Mouse (Mus musculus): ENCODE data around the gene Nanos1. TPM values are rescaled to one million over a fixed set of nuclear protein-coding genes. Genes with fewer than 3 reads are reported as not detected.

Gene Nanos1
- polyA plus RNA-seq, 1 experiment: 0.13 TPM

GRCm38 (mm10) chr19:60731966-60732365 is 23.8 kb upstream of the Nanos1 start:
- Histone ChIP-seq H3K4me1 (ENCODE audit: control insufficient read depth, insufficient read depth, low read length) (no peaks in the 10 kb centered on the region), H3K36me3 (ENCODE audit: control insufficient read depth, insufficient read depth, low read length) (no peaks in the 10 kb centered on the region), H3K27me3 (replicated peaks; ENCODE audit: control insufficient read depth, insufficient read depth, low read length) (no peaks in the 10 kb centered on the region; the same call in 1 of the 2 replicates), H3K4me3 (ENCODE audit: insufficient read depth, low read depth, low read length) (no peak overlapping the region), H3K27ac (ENCODE audit: insufficient read depth, low read depth, low read length) (no peak overlapping the region)
- no peak for DNase-seq
- WGBS: 70% methylated on average over 1 of the region's 1 CpGs
- TF ChIP-seq CTCF (conservative IDR thresholded peaks at IDR 0.05; ENCODE audit: insufficient read depth, insufficient read length, low read depth, low read length) (no peak), POLR2A (IDR thresholded peaks at IDR 0.05; ENCODE audit: low read depth, low read length) (no peak)

- DNase-seq: no peak
- Histone ChIP-seq H3K4me1 (ENCODE audit: control insufficient read depth, insufficient read depth, low read length) (no peaks in the 10 kb centered on the region), H3K4me3 (ENCODE audit: insufficient read depth, low read depth, low read length) (no peak overlapping the region), H3K36me3 (ENCODE audit: control insufficient read depth, insufficient read depth, low read length) (no peaks in the 10 kb centered on the region), H3K27me3 (replicated peaks; ENCODE audit: control insufficient read depth, insufficient read depth, low read length) (no peaks in the 10 kb centered on the region), H3K27ac (ENCODE audit: insufficient read depth, low read depth, low read length) (no peak overlapping the region)
- TF ChIP-seq POLR2A (IDR thresholded peaks at IDR 0.05; ENCODE audit: low read depth, low read length) (no peak), CTCF (conservative IDR thresholded peaks at IDR 0.05; ENCODE audit: insufficient read depth, insufficient read length, low read depth, low read length) (no peak)
- 75% methylated on average over 1 of the region's 1 CpGs for WGBS
Measured at GRCm38 (mm10) chr19:60740560-60740959, 15.2 kb upstream of the Nanos1 start.

GRCm38 (mm10) chr19:60743767-60744547 is 11.8 kb upstream of the Nanos1 start:
- no peak overlapping the region for H3K4me3 ChIP-seq (ENCODE audit: insufficient read depth, low read depth, low read length)
- no peak for TF ChIP-seq POLR2A (IDR thresholded peaks at IDR 0.05; ENCODE audit: low read depth, low read length)
- no peak for TF ChIP-seq CTCF (conservative IDR thresholded peaks at IDR 0.05; ENCODE audit: insufficient read depth, insufficient read length, low read depth, low read length)
- H3K36me3 ChIP-seq (ENCODE audit: control insufficient read depth, insufficient read depth, low read length): no peaks in the 10 kb centered on the region
- H3K4me1 ChIP-seq (ENCODE audit: control insufficient read depth, insufficient read depth, low read length): no peaks in the 10 kb centered on the region
- 74% methylated on average over 5 of the region's 5 CpGs for WGBS
- no peak overlapping the region for H3K27ac ChIP-seq (ENCODE audit: insufficient read depth, low read depth, low read length)
- DNase-seq: no peak
- no peaks in the 10 kb centered on the region for H3K27me3 ChIP-seq (replicated peaks; ENCODE audit: control insufficient read depth, insufficient read depth, low read length)

- H3K27me3 ChIP-seq (replicated peaks; ENCODE audit: control insufficient read depth, insufficient read depth, low read length): no peaks in the 10 kb centered on the region
- no peak overlapping the region for H3K4me3 ChIP-seq (ENCODE audit: insufficient read depth, low read depth, low read length)
- WGBS: 44% methylated on average over 1 of the region's 1 CpGs
- H3K4me1 ChIP-seq (ENCODE audit: control insufficient read depth, insufficient read depth, low read length): no peaks in the 10 kb centered on the region
- no peak for TF ChIP-seq CTCF (conservative IDR thresholded peaks at IDR 0.05; ENCODE audit: insufficient read depth, insufficient read length, low read depth, low read length)
- TF ChIP-seq POLR2A (IDR thresholded peaks at IDR 0.05; ENCODE audit: low read depth, low read length): no peak
- no peak for DNase-seq
- H3K27ac ChIP-seq (ENCODE audit: insufficient read depth, low read depth, low read length): no peak overlapping the region
- no peaks in the 10 kb centered on the region for H3K36me3 ChIP-seq (ENCODE audit: control insufficient read depth, insufficient read depth, low read length)
Measured at GRCm38 (mm10) chr19:60747801-60748200, 8.0 kb upstream of the Nanos1 start.

- Histone ChIP-seq H3K27me3 (replicated peaks; ENCODE audit: control insufficient read depth, insufficient read depth, low read length) (no peaks in the 10 kb centered on the region), H3K36me3 (ENCODE audit: control insufficient read depth, insufficient read depth, low read length) (no peaks in the 10 kb centered on the region), H3K27ac (ENCODE audit: insufficient read depth, low read depth, low read length) (no peak overlapping the region), H3K4me3 (ENCODE audit: insufficient read depth, low read depth, low read length) (peak overlapping the region; percentile 62), H3K4me1 (ENCODE audit: control insufficient read depth, insufficient read depth, low read length) (0 out of 2 replicates have a peak, but pooled peaks cover 3% of the 10 kb centered on the region)
- no peak for TF ChIP-seq POLR2A (IDR thresholded peaks at IDR 0.05; ENCODE audit: low read depth, low read length)
- no peak for TF ChIP-seq CTCF (conservative IDR thresholded peaks at IDR 0.05; ENCODE audit: insufficient read depth, insufficient read length, low read depth, low read length)
- peak; percentile 58 for DNase-seq
- WGBS: under 1% methylated on average over 107 of the region's 115 CpGs
Measured at GRCm38 (mm10) chr19:60756192-60757098, 658 bp downstream of the Nanos1 start.

GRCm38 (mm10) chr19:60757099-60757785 is 1.5 kb downstream of the Nanos1 start:
- WGBS: 12% methylated on average over 25 of the region's 25 CpGs
- Histone ChIP-seq H3K4me1 (ENCODE audit: control insufficient read depth, insufficient read depth, low read length) (0 out of 2 replicates have a peak, but pooled peaks cover 3% of the 10 kb centered on the region), H3K27me3 (replicated peaks; ENCODE audit: control insufficient read depth, insufficient read depth, low read length) (no peaks in the 10 kb centered on the region), H3K4me3 (ENCODE audit: insufficient read depth, low read depth, low read length) (peak overlapping the region; percentile 62), H3K27ac (ENCODE audit: insufficient read depth, low read depth, low read length) (no peak overlapping the region), H3K36me3 (ENCODE audit: control insufficient read depth, insufficient read depth, low read length) (peaks cover 3% of the 10 kb centered on the region; the same call in 1 of the 2 replicates)
- TF ChIP-seq CTCF (conservative IDR thresholded peaks at IDR 0.05; ENCODE audit: insufficient read depth, insufficient read length, low read depth, low read length): no peak
- no peak for TF ChIP-seq POLR2A (IDR thresholded peaks at IDR 0.05; ENCODE audit: low read depth, low read length)
- DNase-seq: no peak
